In the genomic region with DNA sequence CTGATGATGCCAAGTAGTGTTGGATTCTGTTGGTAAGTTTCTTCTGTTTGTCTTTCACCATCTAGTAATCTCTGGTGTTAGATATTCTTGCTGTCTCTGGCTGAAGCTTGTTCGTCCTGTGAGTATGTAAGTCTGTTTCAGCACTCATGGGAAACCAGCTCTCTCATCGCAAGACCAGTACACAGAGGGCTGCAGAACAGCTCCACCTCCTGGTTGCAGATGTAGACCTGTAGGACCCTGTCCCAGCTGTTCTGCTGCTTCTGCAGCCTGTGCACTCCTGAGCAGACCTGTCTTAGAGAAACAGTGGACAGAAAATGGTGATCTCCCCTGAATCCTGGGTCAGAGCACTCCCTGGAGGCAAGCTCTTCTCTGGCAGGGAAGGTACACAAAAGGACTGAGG, we compare ENCODE assay signal across 14 mouse cellular contexts.
DNase-seq lines count a peak whose midpoint lies in the region; ATAC-seq and TF ChIP-seq lines count a peak whose summit lies in the region.
"Had no signal": no experiment of that assay in that cellular context is flagged by ENCODE, and none has a peak within 500 bp of the region (broad histone marks: within the 10 kb centered on the region; RNA-seq: fewer than 3 reads in every experiment).

No protein-coding gene starts in this region.

- no peaks in the 10 kb centered on the region for H3K36me3 ChIP-seq in lung, embryonic 14.5 days (ENCODE audit: insufficient read depth)
- no peaks in the 10 kb centered on the region for H3K36me3 ChIP-seq in lung, postnatal 0 days (ENCODE audit: insufficient read depth, low read length)
- H3K36me3 ChIP-seq: forebrain, embryonic 12.5 days; G1E; lung, embryonic 15.5 days; midbrain, embryonic 12.5 days had no signal

- H3K9ac ChIP-seq in lung, embryonic 14.5 days, result no peak overlapping the region
- H3K9ac ChIP-seq in lung, postnatal 0 days (replicated peaks; ENCODE audit: low read depth), result no peak overlapping the region
- H3K9ac ChIP-seq: forebrain, embryonic 12.5 days; lung, embryonic 15.5 days; midbrain, embryonic 12.5 days had no signal

- DNase-seq in heart, postnatal 10 days, result peak; percentile 7 to 24
- DNase-seq in heart, adult 8-10 months (ENCODE audit: low spot score), result no peak
- DNase-seq in lung, embryonic 14.5 days, result peak; percentile 18
- DNase-seq in lung, postnatal 0 days (ENCODE audit: low spot score), result no peak
- DNase-seq in adipocyte (ENCODE audit: low spot score), result peak; percentile 26
- DNase-seq in retina, postnatal 1 day, result peak; percentile 1
- no peak for DNase-seq in lung, postnatal 36 days
- DNase-seq: gastrocnemius, postnatal 25 days; kidney, adult 9 months; right cerebral cortex, postnatal 14 days had no signal

- WGBS in lung, embryonic 14.5 days, result 79% methylated on average over 2 of the region's 2 CpGs
- 57% methylated on average over 2 of the region's 2 CpGs for WGBS in lung, postnatal 0 days

- no peak overlapping the region for H3K4me2 ChIP-seq in lung, embryonic 14.5 days
- H3K4me2 ChIP-seq in lung, postnatal 0 days (replicated peaks; ENCODE audit: low read depth, low read length), result no peak overlapping the region
- H3K4me2 ChIP-seq: forebrain, embryonic 12.5 days; lung, embryonic 15.5 days; midbrain, embryonic 12.5 days had no signal

- intact Hi-C loops in heart, postnatal 10 days (cut with DNase I), result loop anchor here (2.0 kb wide), 2 partner anchors 352 to 366 kb away; no protein-coding TSS in a partner anchor

- TF ChIP-seq CTCF in lung, embryonic 14.5 days (IDR thresholded peaks at IDR 0.05; ENCODE audit: low read depth), result no peak
- no peak for TF ChIP-seq CTCF in lung, postnatal 0 days (IDR thresholded peaks at IDR 0.05)

- no peak overlapping the region for H3K4me3 ChIP-seq in lung, embryonic 14.5 days (ENCODE audit: low read depth, low read length)
- no peak overlapping the region for H3K4me3 ChIP-seq in lung, postnatal 0 days (ENCODE audit: low read depth, low read length)
- H3K4me3 ChIP-seq: forebrain, embryonic 12.5 days; lung, embryonic 15.5 days; midbrain, embryonic 12.5 days had no signal

- H3K9me3 ChIP-seq in lung, embryonic 14.5 days (ENCODE audit: low read depth, low read length), result no peaks in the 10 kb centered on the region
- no peaks in the 10 kb centered on the region for H3K9me3 ChIP-seq in lung, postnatal 0 days (ENCODE audit: low read length)
- H3K9me3 ChIP-seq: forebrain, embryonic 12.5 days; G1E; lung, embryonic 15.5 days; midbrain, embryonic 12.5 days had no signal

- TF ChIP-seq EP300 in lung, postnatal 0 days (IDR thresholded peaks at IDR 0.05), result no peak

- no peaks in the 10 kb centered on the region for H3K4me1 ChIP-seq in lung, embryonic 14.5 days (ENCODE audit: insufficient read depth)
- no peaks in the 10 kb centered on the region for H3K4me1 ChIP-seq in lung, postnatal 0 days (ENCODE audit: insufficient read depth, low read depth, low read length)
- H3K4me1 ChIP-seq: forebrain, embryonic 12.5 days; lung, embryonic 15.5 days; midbrain, embryonic 12.5 days had no signal

- H3K27ac ChIP-seq in lung, embryonic 14.5 days (ENCODE audit: low read depth), result no peak overlapping the region
- no peak overlapping the region for H3K27ac ChIP-seq in lung, postnatal 0 days (ENCODE audit: low read length)
- H3K27ac ChIP-seq: forebrain, embryonic 12.5 days; lung, embryonic 15.5 days; midbrain, embryonic 12.5 days had no signal

- no peak for ATAC-seq in lung, embryonic 14.5 days (ENCODE audit: insufficient read depth)
- no peak for ATAC-seq in lung, postnatal 0 days

- no peaks in the 10 kb centered on the region for H3K27me3 ChIP-seq in lung, embryonic 14.5 days (ENCODE audit: insufficient read depth, low read length)
- H3K27me3 ChIP-seq in lung, postnatal 0 days (replicated peaks; ENCODE audit: insufficient read depth, low read length), result no peaks in the 10 kb centered on the region
- H3K27me3 ChIP-seq: forebrain, embryonic 12.5 days; lung, embryonic 15.5 days; midbrain, embryonic 12.5 days had no signal

Comparison
In these comparisons a context has a peak if more than half of its experiments do, and no peak if none do; other contexts are left out.
1. DNase-seq: peak in heart, postnatal 10 days (2 of 2), lung, embryonic 14.5 days (single experiment), adipocyte (single experiment) and retina, postnatal 1 day (single experiment); none in heart, adult 8-10 months (single experiment), lung, postnatal 0 days (single experiment) and lung, postnatal 36 days (single experiment).